Mouse (Mus musculus) heart, adult 2 months (tissue): ENCODE measurements around the gene Zfp78. TPM values are rescaled to one million over a fixed set of nuclear protein-coding genes. Genes with fewer than 3 reads are reported as not detected.

Experiments used
- DNase-seq, 2 experiments: peaks; one replicate each; pipeline ENCODE4 v3.0.0; 2021
- H3K27ac ChIP-seq: fragments of 200-600 bp; 2 replicates; pipeline ENCODE4 v1.8.1; 2022
- H3K27me3 ChIP-seq: fragments of 200-500 bp; 2 replicates; pipeline ENCODE4 v1.6.1; 2012; ENCODE audit warnings: mild to moderate bottlenecking, low read length, inconsistent platforms, mixed read lengths; ENCODE audit not compliant: control insufficient read depth, insufficient read depth
- H3K36me3 ChIP-seq: fragments of 200-500 bp; 2 replicates; pipeline ENCODE4 v1.6.1; 2012; ENCODE audit warnings: low read length, inconsistent platforms; ENCODE audit not compliant: control insufficient read depth, insufficient read depth
- H3K4me1 ChIP-seq: fragments of 200-500 bp; 2 replicates; pipeline ENCODE4 v1.6.1; 2011; ENCODE audit warnings: low read length; ENCODE audit not compliant: control insufficient read depth, insufficient read depth
- H3K4me3 ChIP-seq: fragments of 200-600 bp; 2 replicates; pipeline ENCODE4 v1.8.1; 2022
- H3K79me2 ChIP-seq: fragments of 200-500 bp; replicated peaks from 2 replicates; pipeline ENCODE4 v1.6.1; 2012; ENCODE audit warnings: mild to moderate bottlenecking, inconsistent platforms, low read length, moderate library complexity, mixed read lengths; ENCODE audit not compliant: control insufficient read depth, insufficient read depth
- H3K9ac ChIP-seq: fragments of 200-500 bp; 2 replicates; pipeline ENCODE4 v1.6.1; 2012; ENCODE audit warnings: low read depth, mild to moderate bottlenecking, control low read depth, inconsistent platforms, low read length, mixed read lengths
- CTCF ChIP-seq: fragments of 200-600 bp; IDR thresholded peaks from 2 replicates; pipeline ENCODE4 v1.8.1; 2022; ENCODE audit warnings: antibody characterized with exemption, mild to moderate bottlenecking, moderate library complexity
- EP300 ChIP-seq: fragments of 200-500 bp; IDR thresholded peaks from 2 replicates; pipeline ENCODE4 v1.6.1; 2011; ENCODE audit warnings: low read depth, low read length, control low read depth; ENCODE audit not compliant: insufficient read depth
- POLR2A ChIP-seq: fragments of 200-500 bp; IDR thresholded peaks from 2 replicates; pipeline ENCODE4 v1.6.1; 2011; ENCODE audit warnings: mild to moderate bottlenecking, low read depth, low read length, control low read depth; ENCODE audit not compliant: insufficient read depth
- WGBS: fragments of 180-500 bp; shearing (Covaris S2); methylation state at CpG from one replicate; pipeline ENCODE4 v1.1.7; 2018; 5-methylcytosine and 5-hydroxymethylcytosine counted together
- intact Hi-C: fragments of 180-260 bp; cut with DNase I; formaldehyde crosslinking; loops from one replicate; pipeline ENCODE4 v1.15.1; 2025
- polyA plus RNA-seq: library from polyadenylated mRNA; depleted of rRNA; stranded (reverse); fragments of >200 nt; gene quantifications from 2 replicates; pipeline ENCODE4 v1.2.3, GENCODE M21; 2012
- total RNA-seq, 2 experiments: library from RNA; stranded (reverse); gene quantifications; 2 replicates each; pipeline ENCODE4 v1.2.3; 2021

Gene Zfp78
- total and polyA plus RNA-seq, 3 experiments, result 0.49 to 3.4 (median 1.6) TPM

GRCm38 (mm10) chr7:6344124-6344523 lies 19.0 kb upstream of the Zfp78 start:
- TF ChIP-seq EP300 (no peak), CTCF (no peak), POLR2A (no peak)
- Histone ChIP-seq H3K79me2 (no peaks in the 10 kb centered on the region), H3K4me3 (peak overlapping the region; percentile 57), H3K9ac (no peak overlapping the region), H3K4me1 (no peaks in the 10 kb centered on the region), H3K36me3 (no peaks in the 10 kb centered on the region), H3K27ac (no peak overlapping the region), H3K27me3 (no peaks in the 10 kb centered on the region)
- no peak for DNase-seq
- intact Hi-C loops, result no loop called here
- 32% methylated on average over 10 of the region's 10 CpGs for WGBS

GRCm38 (mm10) chr7:6358121-6358520 lies 5.0 kb upstream of the Zfp78 start:
- Histone ChIP-seq H3K36me3 (no peaks in the 10 kb centered on the region), H3K79me2 (no peaks in the 10 kb centered on the region), H3K27me3 (no peaks in the 10 kb centered on the region), H3K4me3 (no peak overlapping the region), H3K9ac (no peak overlapping the region), H3K4me1 (peaks cover 1% of the 10 kb centered on the region; the same call in 1 of the 2 replicates), H3K27ac (no peak overlapping the region)
- TF ChIP-seq POLR2A, result no peak
- no peak for TF ChIP-seq CTCF
- no peak for TF ChIP-seq EP300
- peak; percentile 44 to 45 for DNase-seq
- 50% methylated on average over 2 of the region's 2 CpGs for WGBS
- intact Hi-C loops, result no loop called here

GRCm38 (mm10) chr7:6358937-6359590 lies 4.0 kb upstream of the Zfp78 start:
- H3K27ac ChIP-seq, result no peak overlapping the region
- peaks cover 1% of the 10 kb centered on the region; the same call in 1 of the 2 replicates for H3K4me1 ChIP-seq
- H3K9ac ChIP-seq, result no peak overlapping the region
- H3K36me3 ChIP-seq, result no peaks in the 10 kb centered on the region
- intact Hi-C loops, result loop anchor here (1.0 kb wide), 3 partner anchors 71 to 578 kb away; no protein-coding TSS in a partner anchor
- H3K4me3 ChIP-seq, result no peak overlapping the region
- H3K79me2 ChIP-seq, result no peaks in the 10 kb centered on the region
- TF ChIP-seq CTCF (peak; percentile 83), POLR2A (no peak)
- H3K27me3 ChIP-seq, result no peaks in the 10 kb centered on the region
- no peak for DNase-seq
- 53% methylated on average over 10 of the region's 10 CpGs for WGBS

GRCm38 (mm10) chr7:6360477-6361060 lies 2.5 kb upstream of the Zfp78 start:
- peaks cover 1% of the 10 kb centered on the region; the same call in 1 of the 2 replicates for H3K4me1 ChIP-seq
- H3K27ac ChIP-seq, result no peak overlapping the region
- DNase-seq, result no peak
- intact Hi-C loops, result loop anchor here (5.0 kb wide), 5 partner anchors 52 to 937 kb away; partner anchors contain the start of genes Gm20715, Gm45844 and Zfp444
- H3K9ac ChIP-seq, result no peak overlapping the region
- no peak for TF ChIP-seq POLR2A
- TF ChIP-seq EP300, result no peak
- TF ChIP-seq CTCF, result no peak
- H3K4me3 ChIP-seq, result no peak overlapping the region
- H3K27me3 ChIP-seq, result no peaks in the 10 kb centered on the region
- H3K36me3 ChIP-seq, result no peaks in the 10 kb centered on the region
- no peaks in the 10 kb centered on the region for H3K79me2 ChIP-seq
- 25% methylated on average over 6 of the region's 9 CpGs for WGBS

- TF ChIP-seq POLR2A (no peak), EP300 (no peak), CTCF (no peak)
- H3K4me3 ChIP-seq, result peak overlapping the region; percentile 75
- H3K9ac ChIP-seq, result peak overlapping the region; percentile 56
- no peak for DNase-seq
- no peaks in the 10 kb centered on the region for H3K27me3 ChIP-seq
- H3K79me2 ChIP-seq, result no peaks in the 10 kb centered on the region
- intact Hi-C loops, result loop anchor here (2.0 to 5.0 kb wide), 6 partner anchors 51 to 936 kb away; partner anchors contain the start of genes Gm20715, Gm45844, Zfp444 and Zfp667
- 25% methylated on average over 7 of the region's 7 CpGs for WGBS
- H3K36me3 ChIP-seq, result no peaks in the 10 kb centered on the region
- peak overlapping the region; percentile 56; the same call in 1 of the 2 replicates for H3K27ac ChIP-seq
- peaks cover 1% of the 10 kb centered on the region; the same call in 1 of the 2 replicates for H3K4me1 ChIP-seq
These were observed 1.3 kb upstream of the Zfp78 start for GRCm38 (mm10) chr7:6361756-6362155.

GRCm38 (mm10) chr7:6362268-6363046 lies 623 bp upstream of the Zfp78 start:
- Histone ChIP-seq H3K27me3 (no peaks in the 10 kb centered on the region), H3K36me3 (no peaks in the 10 kb centered on the region), H3K4me1 (peaks cover 1% of the 10 kb centered on the region; the same call in 1 of the 2 replicates), H3K9ac (peak overlapping the region; percentile 56), H3K27ac (peak overlapping the region; percentile 71), H3K79me2 (no peaks in the 10 kb centered on the region), H3K4me3 (peak overlapping the region; percentile 75)
- TF ChIP-seq EP300, result no peak
- TF ChIP-seq CTCF, result no peak
- TF ChIP-seq POLR2A, result no peak
- intact Hi-C loops, result loop anchor here (1.0 to 5.0 kb wide), 7 partner anchors 21 to 935 kb away; partner anchors contain the start of genes Gm20715, Gm45844, Zfp28 and Zfp444
- under 1% methylated on average over 38 of the region's 38 CpGs for WGBS
- DNase-seq, result peak; percentile 97
